Mouse (Mus musculus): ENCODE data around the gene Apeh.

The Apeh gene

DNA sequence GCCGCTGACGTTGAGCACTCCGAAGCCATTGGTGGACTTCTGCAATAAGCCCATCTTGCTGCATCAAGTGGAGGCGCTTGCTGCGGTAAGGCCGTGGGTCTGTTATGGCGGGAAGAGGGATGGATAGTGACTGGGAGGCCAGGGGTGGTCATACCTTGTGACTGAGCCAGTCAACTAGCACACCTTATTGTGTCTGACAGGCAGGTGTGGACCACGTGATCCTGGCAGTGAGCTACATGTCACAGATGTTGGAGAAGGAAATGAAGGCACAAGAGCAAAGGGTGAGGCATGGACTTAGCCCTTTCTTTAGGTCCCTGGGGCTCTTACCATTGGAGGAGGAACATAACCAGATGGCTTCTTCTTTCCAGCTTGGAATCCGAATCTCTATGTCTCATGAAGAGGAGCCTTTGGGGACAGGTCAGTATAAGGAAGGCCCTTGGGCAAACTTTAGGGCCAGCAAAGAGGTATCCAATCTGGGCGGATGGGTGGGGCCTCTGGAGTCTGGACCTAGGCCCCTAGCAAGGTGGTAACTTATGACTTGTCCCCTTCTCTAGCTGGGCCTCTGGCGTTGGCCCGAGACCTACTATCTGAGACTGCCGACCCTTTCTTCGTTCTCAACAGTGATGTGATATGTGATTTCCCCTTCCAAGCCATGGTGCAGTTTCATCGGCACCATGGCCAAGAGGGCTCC is 44.7 kb downstream of the Apeh start:
- DNase-seq = no peak

DNA sequence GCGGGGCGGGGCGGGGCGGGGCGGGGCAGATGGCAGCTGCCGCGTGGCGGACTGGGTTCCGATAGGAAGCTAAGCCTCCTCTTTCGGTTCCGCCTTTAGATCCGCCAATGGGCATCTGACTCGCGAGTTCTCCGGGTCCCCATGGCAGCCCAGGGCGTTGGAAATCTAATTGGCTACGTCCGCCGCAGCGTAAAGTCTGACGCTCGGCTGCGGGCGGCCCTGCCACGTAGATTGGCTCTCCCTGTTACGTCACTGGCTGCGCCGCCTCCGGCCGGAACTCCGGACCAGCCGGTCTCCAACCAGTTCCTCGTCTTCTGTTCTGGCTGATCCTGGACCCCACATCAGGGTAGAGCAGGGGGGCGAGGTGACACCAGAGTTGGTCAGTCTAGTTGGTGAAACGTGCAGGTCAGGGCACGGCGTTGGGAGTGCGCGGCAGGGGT is 45.4 kb downstream of the Apeh start, which contains the start of gene Gmppb:
TSS of gene Gmppb (plus strand) at position 227 of the 440 bp plus-strand sequence.
- DNase-seq = peak; percentile 99

DNA sequence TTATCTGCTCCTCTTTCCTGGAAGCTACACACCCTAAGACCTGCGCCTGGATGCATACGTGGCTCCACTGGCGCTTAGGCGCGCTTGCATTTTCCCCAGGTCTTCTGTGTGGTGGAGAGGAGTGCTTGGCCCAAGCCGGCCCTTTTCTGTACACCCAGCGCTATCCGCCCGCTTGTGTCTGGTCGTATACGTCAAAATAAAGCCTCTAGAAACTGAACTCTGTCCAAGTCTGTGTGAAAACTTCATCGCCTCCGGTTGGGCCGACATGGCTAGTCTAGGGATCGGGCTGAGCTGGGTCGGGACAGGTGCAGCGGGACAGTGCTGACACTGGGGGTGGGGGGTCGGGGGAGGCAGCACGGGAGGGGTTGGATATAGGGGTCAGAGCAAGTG is 45.8 kb downstream of the Apeh start:
- no peak for DNase-seq

DNA sequence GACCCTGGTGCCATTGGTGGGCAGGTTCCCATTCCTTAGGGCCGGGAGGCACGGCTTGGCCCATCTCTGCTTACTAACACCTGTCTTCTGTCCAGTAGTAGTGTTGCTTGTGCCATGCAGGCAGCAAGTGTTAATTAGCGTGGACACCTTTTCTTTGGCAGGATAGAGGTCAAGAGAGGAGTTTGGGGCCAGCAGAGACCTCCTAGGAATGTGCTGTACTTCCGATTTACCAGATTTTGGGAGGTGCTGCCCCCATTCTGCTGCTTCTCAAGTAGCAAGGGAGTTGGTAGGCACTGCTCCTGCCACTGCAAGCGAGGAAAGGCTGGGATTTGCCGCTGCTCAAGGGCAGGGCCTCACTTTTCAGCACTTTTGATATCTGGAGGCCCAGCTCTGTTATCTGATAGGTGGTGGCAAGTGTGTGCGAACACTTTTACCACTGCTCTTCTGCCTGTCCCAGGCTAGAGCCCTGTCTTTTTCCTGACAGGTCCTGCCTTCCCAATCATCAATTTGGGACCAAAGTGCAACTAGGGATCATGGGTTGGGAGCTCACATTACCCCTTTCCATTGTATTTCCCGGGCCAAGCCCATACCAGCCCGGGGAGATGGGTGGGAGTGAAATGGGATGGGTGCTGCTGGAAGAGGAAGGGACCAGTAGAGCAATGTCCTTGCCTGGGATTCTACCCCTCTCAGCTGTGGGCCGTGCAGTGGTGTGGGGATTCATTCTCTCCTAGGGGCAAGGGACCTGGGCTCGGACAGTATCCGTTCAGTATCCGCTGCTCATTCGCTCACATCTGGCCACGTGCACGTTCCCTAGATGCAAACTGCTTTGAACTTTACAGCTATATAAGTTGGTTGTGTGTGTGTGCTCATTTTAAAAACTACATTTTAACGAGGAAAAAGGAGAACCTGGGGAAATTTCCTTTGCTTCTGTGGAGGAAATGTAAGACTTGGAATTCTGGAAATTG is 46.5 kb downstream of the Apeh start:
- no peak for DNase-seq

DNA sequence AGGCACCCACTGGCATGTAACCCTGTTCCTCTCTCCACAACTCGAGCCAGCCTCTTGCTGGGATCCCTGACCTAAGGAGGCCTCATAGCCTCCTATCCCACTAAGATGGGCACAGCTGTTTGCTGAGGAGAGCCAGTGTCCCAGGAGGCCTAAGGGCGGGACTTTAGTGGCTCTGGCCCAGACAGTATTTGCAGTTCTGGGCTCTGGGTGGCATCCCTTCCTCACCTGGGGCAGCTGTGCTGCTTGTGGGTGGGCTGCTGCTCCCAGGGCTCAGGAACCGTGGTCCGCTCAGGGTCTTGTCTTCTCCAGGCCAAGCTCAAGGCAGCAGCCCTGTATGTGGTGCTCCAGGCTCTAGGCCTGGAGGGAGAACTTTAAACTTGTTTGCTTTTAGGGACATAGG is 47.8 kb downstream of the Apeh start:
- no peak for DNase-seq

DNA sequence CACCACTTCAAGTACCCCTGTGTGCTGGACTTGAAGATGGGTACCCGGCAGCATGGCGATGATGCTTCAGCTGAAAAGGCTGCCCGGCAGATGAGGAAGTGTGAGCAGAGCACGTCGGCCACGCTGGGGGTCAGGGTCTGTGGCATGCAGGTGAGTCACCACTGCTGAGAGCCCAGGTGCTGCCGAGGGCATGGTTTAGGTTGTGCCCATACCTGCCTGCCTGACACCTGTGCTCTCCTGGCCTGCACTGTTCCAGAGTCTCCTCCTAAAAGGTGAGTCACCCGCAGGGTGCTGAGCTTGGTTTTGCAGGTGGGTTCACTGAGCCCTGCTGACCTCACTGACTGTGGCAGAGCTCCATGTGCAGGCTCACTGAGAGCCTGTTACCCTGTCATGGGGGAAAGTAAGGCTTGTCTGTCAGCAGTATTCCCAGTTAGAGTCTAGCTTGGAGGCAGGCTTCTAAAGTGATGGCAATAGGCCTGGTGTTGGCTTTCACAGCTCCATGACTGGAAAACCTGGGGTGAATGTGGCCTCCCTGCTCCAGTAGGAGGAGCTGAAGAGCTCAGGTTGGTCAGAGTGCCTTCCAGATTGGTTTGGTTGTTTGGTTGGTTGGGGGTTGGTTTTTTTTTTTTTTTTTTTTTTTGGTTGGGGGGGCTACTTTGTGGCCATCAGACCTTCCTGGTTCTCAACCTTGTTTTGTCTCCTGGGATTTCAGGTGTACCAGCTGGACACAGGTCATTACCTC is 49.5 kb downstream of the Apeh start:
- no peak for DNase-seq

Data from embryo, embryonic 11 days (tissue).